Mouse (Mus musculus) monocyte, adult 5-6 weeks (primary cell): ENCODE data around the gene Cpt1a. TPM values are rescaled to one million over a fixed set of nuclear protein-coding genes. Genes with fewer than 3 reads are reported as not detected.

Experiments
- ATAC-seq: fragments of 153-309, 156-312 bp; replicated peaks from 2 replicates; pipeline ENCODE4 v1.8.0; 2017; ENCODE audit warnings: mild to moderate bottlenecking; ENCODE audit not compliant: low TSS enrichment, insufficient number of reproducible peaks, severe bottlenecking, poor library complexity, low FRiP score
- total RNA-seq: library from RNA; stranded (forward); fragments of 200-1000, 200-491, 200-594 nt; gene quantifications from 3 replicates; pipeline ENCODE4 v1.2.3, GENCODE M21; 2017

Gene Cpt1a
- total RNA-seq, 1 experiment from 2014 or later: 49.3 TPM

GRCm38 (mm10) chr19:3355096-3355495, 33.0 kb downstream of the Cpt1a start:
- ATAC-seq: no peak

GRCm38 (mm10) chr19:3356516-3356915, 34.4 kb downstream of the Cpt1a start:
- ATAC-seq: no peak

- ATAC-seq: no peak
Measured at GRCm38 (mm10) chr19:3357620-3358019, 35.5 kb downstream of the Cpt1a start.

- ATAC-seq: peak; percentile 55
Measured at GRCm38 (mm10) chr19:3359841-3360588, 37.9 kb downstream of the Cpt1a start.

GRCm38 (mm10) chr19:3363510-3363909, 41.4 kb downstream of the Cpt1a start:
- no peak for ATAC-seq

GRCm38 (mm10) chr19:3365089-3365488, 43.0 kb downstream of the Cpt1a start:
- ATAC-seq: no peak

- ATAC-seq: no peak
Measured at GRCm38 (mm10) chr19:3368276-3368675, 46.1 kb downstream of the Cpt1a start.

- ATAC-seq: no peak
Measured at GRCm38 (mm10) chr19:3373380-3373779, 51.2 kb downstream of the Cpt1a start.

GRCm38 (mm10) chr19:3374028-3374427, 51.9 kb downstream of the Cpt1a start:
- ATAC-seq: no peak

GRCm38 (mm10) chr19:3375945-3376495, 53.9 kb downstream of the Cpt1a start:
- no peak for ATAC-seq

- peak; percentile 59 for ATAC-seq
Measured at GRCm38 (mm10) chr19:3376966-3377715, 55.0 kb downstream of the Cpt1a start.

- ATAC-seq: peak; percentile 74
Measured at GRCm38 (mm10) chr19:3378614-3379013, 56.5 kb downstream of the Cpt1a start.

- ATAC-seq: no peak
Measured at GRCm38 (mm10) chr19:3388061-3388460, 65.9 kb downstream of the Cpt1a start.

- peak; percentile 83 for ATAC-seq
Measured at GRCm38 (mm10) chr19:3388629-3389057, 66.5 kb downstream of the Cpt1a start, which contains the start of gene Tesmin. Tesmin (plus strand) TSS chr19:3388857.

- peak; percentile 79 for ATAC-seq
Measured at GRCm38 (mm10) chr19:3389089-3389488, 67.0 kb downstream of the Cpt1a start.

GRCm38 (mm10) chr19:3392384-3392783, 70.2 kb downstream of the Cpt1a start:
- ATAC-seq: no peak

GRCm38 (mm10) chr19:3394216-3394615, 72.1 kb downstream of the Cpt1a start:
- ATAC-seq: no peak

- ATAC-seq: no peak
Measured at GRCm38 (mm10) chr19:3400057-3400456, 77.9 kb downstream of the Cpt1a start.

GRCm38 (mm10) chr19:3401504-3401903, 79.4 kb downstream of the Cpt1a start:
- no peak for ATAC-seq

GRCm38 (mm10) chr19:3401943-3402342, 79.8 kb downstream of the Cpt1a start:
- no peak for ATAC-seq
